Mouse (Mus musculus) ES-Bruce4 (cell line): ENCODE measurements around the gene Mindy4.

Source experiments
- CTCF ChIP-seq: IDR thresholded peaks from one replicate; pipeline ENCODE4 v1.8.1; 2011; ENCODE audit warnings: low read depth, low read length
- POLR2A ChIP-seq: IDR thresholded peaks from one replicate; pipeline ENCODE4 v1.8.1; 2011; ENCODE audit warnings: low read length; ENCODE audit not compliant: insufficient read depth

- TF ChIP-seq POLR2A (no peak), CTCF (no peak)
These were observed 116.7 kb downstream of the Mindy4 start for GRCm38 (mm10) chr6:55319585-55320551.
